Mouse (Mus musculus) skeletal muscle tissue, adult 2 months (tissue): ENCODE data around the gene Olfr458.
A peak's percentile ranks its signal among the peaks of the same experiment; 100 is the strongest.
"Not testable (repeated sequence)": the region's sequence is repeated elsewhere in the genome, so short reads cannot be mapped to it uniquely, and the experiment has no call there.

Source experiments
- DNase-seq: peaks from one replicate; pipeline ENCODE4 v3.0.0-alpha.2; 2012; ENCODE audit warnings: low read depth, low spot score

The Olfr458 gene

GRCm38 (mm10) chr6:42465096-42465495 lies at the start of gene Olfr458:
Gene Olfr458 (minus strand): TSS chr6:42465196.
- DNase-seq = no peak

GRCm38 (mm10) chr6:42513461-42513860 lies 48.5 kb upstream of the Olfr458 start:
- DNase-seq = no peak

- no peak for DNase-seq
These were observed 44.3 kb upstream of the Olfr458 start for GRCm38 (mm10) chr6:42509311-42509710.

- no peak for DNase-seq
These were observed 38.5 kb upstream of the Olfr458 start for GRCm38 (mm10) chr6:42503478-42503877.

- DNase-seq = no peak
These were observed 24.7 kb upstream of the Olfr458 start for GRCm38 (mm10) chr6:42489731-42490130.

- no peak for DNase-seq
These were observed 22.1 kb upstream of the Olfr458 start, which contains the start of gene Olfr456 for GRCm38 (mm10) chr6:42487114-42487513. Gene Olfr456 (minus strand): TSS chr6:42487214.

- no peak for DNase-seq
These were observed 19.6 kb upstream of the Olfr458 start for GRCm38 (mm10) chr6:42484633-42485032.

GRCm38 (mm10) chr6:42476235-42476634 lies 11.2 kb upstream of the Olfr458 start, which contains the start of gene Olfr457:
Gene Olfr457 (minus strand): TSS chr6:42476335.
- no peak for DNase-seq

GRCm38 (mm10) chr6:42471298-42471697 lies 6.3 kb upstream of the Olfr458 start:
- not testable (repeated sequence) for DNase-seq

GRCm38 (mm10) chr6:42470542-42470941 lies 5.5 kb upstream of the Olfr458 start:
- DNase-seq = no peak

- no peak for DNase-seq
These were observed 17.6 kb downstream of the Olfr458 start for GRCm38 (mm10) chr6:42447381-42447780.

- peak; percentile 34 for DNase-seq
These were observed 20.5 kb downstream of the Olfr458 start for GRCm38 (mm10) chr6:42444491-42444890.

GRCm38 (mm10) chr6:42441395-42441794 lies 23.6 kb downstream of the Olfr458 start:
- DNase-seq = no peak

- no peak for DNase-seq
These were observed 29.5 kb downstream of the Olfr458 start for GRCm38 (mm10) chr6:42435490-42435889.

- no peak for DNase-seq
These were observed 30.6 kb downstream of the Olfr458 start, which contains the start of gene Tas2r126 for GRCm38 (mm10) chr6:42434446-42434845. Gene Tas2r126 (plus strand): TSS chr6:42434535.

GRCm38 (mm10) chr6:42433554-42433953 lies 31.4 kb downstream of the Olfr458 start:
- no peak for DNase-seq

GRCm38 (mm10) chr6:42426337-42426736 lies 38.7 kb downstream of the Olfr458 start:
- DNase-seq = no peak

GRCm38 (mm10) chr6:42424472-42424871 lies 40.5 kb downstream of the Olfr458 start:
- no peak for DNase-seq

GRCm38 (mm10) chr6:42421439-42421838 lies 43.6 kb downstream of the Olfr458 start:
- no peak for DNase-seq

GRCm38 (mm10) chr6:42419443-42419842 lies 45.6 kb downstream of the Olfr458 start:
- DNase-seq = no peak
